Mouse (Mus musculus) testis, adult 2 months (tissue): ENCODE data around the gene Chst12. TPM values are rescaled to one million over a fixed set of nuclear protein-coding genes. Genes with fewer than 3 reads are reported as not detected.

Source experiments
- H3K27ac ChIP-seq: fragments of 200-500 bp; 2 replicates; pipeline ENCODE4 v1.5.1; 2012; ENCODE audit warnings: low read depth, low read length; ENCODE audit not compliant: control insufficient read depth, insufficient read depth
- H3K27me3 ChIP-seq: fragments of 200-500 bp; 2 replicates; pipeline ENCODE4 v1.6.1; 2012; ENCODE audit warnings: mild to moderate bottlenecking, low read length, moderate library complexity; ENCODE audit not compliant: control insufficient read depth, insufficient read depth
- H3K36me3 ChIP-seq: fragments of 200-500 bp; 2 replicates; pipeline ENCODE4 v1.6.1; 2012; ENCODE audit warnings: mild to moderate bottlenecking, low read length; ENCODE audit not compliant: control insufficient read depth, insufficient read depth
- H3K4me1 ChIP-seq: fragments of 200-500 bp; 2 replicates; pipeline ENCODE4 v1.6.1; 2012; ENCODE audit warnings: low read length; ENCODE audit not compliant: control insufficient read depth, insufficient read depth
- H3K4me3 ChIP-seq: fragments of 200-500 bp; 2 replicates; pipeline ENCODE4 v1.5.1; 2012; ENCODE audit warnings: low read depth, mild to moderate bottlenecking, low read length, moderate library complexity, mixed read lengths; ENCODE audit not compliant: control insufficient read depth
- CTCF ChIP-seq: fragments of 200-500 bp; IDR thresholded peaks from 2 replicates; pipeline ENCODE4 v1.5.1; 2012; ENCODE audit warnings: low read depth, mild to moderate bottlenecking, inconsistent platforms, low read length, moderate library complexity; ENCODE audit not compliant: control insufficient read depth, insufficient read depth, insufficient replicate concordance
- POLR2A ChIP-seq: fragments of 200-500 bp; IDR thresholded peaks from 2 replicates; pipeline ENCODE4 v1.6.1; 2012; ENCODE audit warnings: low read depth, mild to moderate bottlenecking, inconsistent platforms, low read length, moderate library complexity; ENCODE audit not compliant: control insufficient read depth
- polyA plus RNA-seq: library from polyadenylated mRNA; depleted of rRNA; stranded (reverse); fragments of >200 nt; gene quantifications from 2 replicates; pipeline ENCODE4 v1.2.3, GENCODE M21; 2012

The Chst12 gene
- polyA plus RNA-seq, 1 experiment = 2.1 TPM

GRCm38 (mm10) chr5:140549306-140550047 lies 44.1 kb downstream of the Chst12 start:
- no peak for TF ChIP-seq CTCF
- TF ChIP-seq POLR2A = no peak
- Histone ChIP-seq H3K4me3 (no peak overlapping the region), H3K27me3 (no peaks in the 10 kb centered on the region), H3K27ac (no peak overlapping the region), H3K4me1 (no peaks in the 10 kb centered on the region), H3K36me3 (no peaks in the 10 kb centered on the region)

- Histone ChIP-seq H3K4me3 (no peak overlapping the region), H3K27me3 (no peaks in the 10 kb centered on the region), H3K36me3 (no peaks in the 10 kb centered on the region), H3K4me1 (no peaks in the 10 kb centered on the region), H3K27ac (no peak overlapping the region)
- TF ChIP-seq POLR2A = no peak
- TF ChIP-seq CTCF = no peak
Measured at GRCm38 (mm10) chr5:140553719-140554118, 48.4 kb downstream of the Chst12 start.

GRCm38 (mm10) chr5:140556859-140557258 lies 51.5 kb downstream of the Chst12 start:
- no peak overlapping the region for H3K4me3 ChIP-seq
- H3K4me1 ChIP-seq = no peaks in the 10 kb centered on the region
- no peak for TF ChIP-seq CTCF
- no peak overlapping the region for H3K27ac ChIP-seq
- H3K36me3 ChIP-seq = no peaks in the 10 kb centered on the region
- no peaks in the 10 kb centered on the region for H3K27me3 ChIP-seq

- H3K4me1 ChIP-seq = peaks cover 4% of the 10 kb centered on the region
- TF ChIP-seq CTCF (no peak), POLR2A (no peak)
- H3K27me3 ChIP-seq = no peaks in the 10 kb centered on the region
- no peaks in the 10 kb centered on the region for H3K36me3 ChIP-seq
- no peak overlapping the region for H3K27ac ChIP-seq
- H3K4me3 ChIP-seq = no peak overlapping the region
Measured at GRCm38 (mm10) chr5:140562601-140563000, 57.3 kb downstream of the Chst12 start.

- H3K4me1 ChIP-seq = peaks cover 14% of the 10 kb centered on the region
- no peaks in the 10 kb centered on the region for H3K27me3 ChIP-seq
- no peak within 1 kb of the TSS for H3K27ac ChIP-seq
- no peak for TF ChIP-seq POLR2A
- no peak for TF ChIP-seq CTCF
- H3K36me3 ChIP-seq = no peaks in the 10 kb centered on the region
- H3K4me3 ChIP-seq = no peak within 1 kb of the TSS
Measured at GRCm38 (mm10) chr5:140564896-140565295, 59.5 kb downstream of the Chst12 start, which contains the start of gene Grifin. TSS of gene Grifin (minus strand) at chr5:140565071.

- Histone ChIP-seq H3K36me3 (no peaks in the 10 kb centered on the region), H3K4me1 (peaks cover 14% of the 10 kb centered on the region), H3K27ac (no peak overlapping the region), H3K27me3 (no peaks in the 10 kb centered on the region), H3K4me3 (no peak overlapping the region)
- TF ChIP-seq POLR2A (no peak), CTCF (no peak)
Measured at GRCm38 (mm10) chr5:140565451-140565850, 60.1 kb downstream of the Chst12 start.

GRCm38 (mm10) chr5:140565856-140566255 lies 60.5 kb downstream of the Chst12 start:
- H3K4me1 ChIP-seq = peaks cover 14% of the 10 kb centered on the region
- TF ChIP-seq POLR2A = no peak
- peak; percentile 47; the same call in 1 of the 2 replicates for TF ChIP-seq CTCF
- H3K27ac ChIP-seq = no peak overlapping the region
- no peaks in the 10 kb centered on the region for H3K36me3 ChIP-seq
- H3K27me3 ChIP-seq = no peaks in the 10 kb centered on the region
- no peak overlapping the region for H3K4me3 ChIP-seq
